Comparison of ENCODE assay signal across 14 mouse cellular contexts in genomic region chr1:178748617-178749016, GRCm38 (mm10).
DNase-seq lines count a peak whose midpoint lies in the region; TF ChIP-seq lines count a peak whose summit lies in the region.
"Had no signal": no experiment of that assay in that cellular context is flagged by ENCODE, and none has a peak within 500 bp of the region (broad histone marks: within the 10 kb centered on the region; RNA-seq: fewer than 3 reads in every experiment).

No protein-coding gene starts in this region.

- intact Hi-C loops in left cerebral cortex, postnatal 36 days (cut with DNase I), result no loop called here

- peak; percentile 19; the same call in 1 of the 2 replicates for TF ChIP-seq CTCF in cerebellum, adult 2 months (IDR thresholded peaks at IDR 0.05; ENCODE audit: borderline replicate concordance, insufficient read depth, low read depth, low read length)
- peak; percentile 35 for TF ChIP-seq CTCF in layer of hippocampus, adult 2 months (conservative IDR thresholded peaks at IDR 0.05)

- no peak overlapping the region for H3K4me3 ChIP-seq in cerebellum, adult 2 months (replicated peaks; ENCODE audit: insufficient read depth, low read depth, low read length)
- H3K4me3 ChIP-seq in layer of hippocampus, adult 2 months, result no peak overlapping the region
- H3K4me3 ChIP-seq: heart, embryonic 15.5 days; hindbrain, embryonic 13.5 days; megakaryocyte, embryonic 14.5 days had no signal

- H3K27ac ChIP-seq in cerebellum, adult 2 months (ENCODE audit: insufficient read depth, low read length), result peak overlapping the region; percentile 85
- H3K27ac ChIP-seq in layer of hippocampus, adult 2 months, result no peak overlapping the region
- H3K27ac ChIP-seq: heart, embryonic 15.5 days had no signal

- H3K4me1 ChIP-seq in cerebellum, adult 2 months (ENCODE audit: control insufficient read depth, insufficient read depth, low read length), result peaks cover 48% of the 10 kb centered on the region
- H3K4me1 ChIP-seq: megakaryocyte, embryonic 14.5 days had no signal

- no peak for DNase-seq in cerebellum, adult 2 months
- no peak for DNase-seq in cerebellum, adult 9-11 months
- DNase-seq in layer of hippocampus, adult 2 months (ENCODE audit: low spot score in 2 of 2), result no peak
- DNase-seq in layer of hippocampus, postnatal 25 days (ENCODE audit: extremely low spot score in 1 of 2, low spot score in 1 of 2), result no peak
- peak; percentile 30 for DNase-seq in A20 (ENCODE audit: low read depth, low spot score)
- peak; percentile 49 for DNase-seq in ZHBTc4 (ENCODE audit: low read depth, low spot score)
- no peak for DNase-seq in left cerebral cortex, postnatal 36 days (ENCODE audit: low spot score in 2 of 2)
- DNase-seq in yolk sac, embryonic 10.5 days (ENCODE audit: low spot score), result no peak
- DNase-seq: kidney, postnatal 10 days; lung, adult 2 months; right cerebral cortex, adult 18-20 months had no signal

- no peaks in the 10 kb centered on the region for H3K27me3 ChIP-seq in cerebellum, adult 2 months (ENCODE audit: control insufficient read depth, insufficient read depth, low read length)
- H3K27me3 ChIP-seq: heart, embryonic 15.5 days; hindbrain, embryonic 13.5 days; megakaryocyte, embryonic 14.5 days had no signal

- TF ChIP-seq POLR2A in cerebellum, adult 2 months (IDR thresholded peaks at IDR 0.05; ENCODE audit: borderline replicate concordance, insufficient read depth, low read length), result no peak

- WGBS in cerebellum, adult 2 months, result 96% methylated on average over 1 of the region's 1 CpGs

Comparison
In these comparisons a context has a peak if more than half of its experiments do, and no peak if none do; other contexts are left out.
1. DNase-seq: peak in A20 (single experiment) and ZHBTc4 (single experiment); none in cerebellum, adult 2 months (0 of 2), cerebellum, adult 9-11 months (single experiment), layer of hippocampus, adult 2 months (0 of 2), layer of hippocampus, postnatal 25 days (0 of 2), left cerebral cortex, postnatal 36 days (0 of 2) and yolk sac, embryonic 10.5 days (single experiment).